Mouse (Mus musculus) limb, embryonic 14.5 days (tissue): Measurements from ENCODE around the gene Gm3435. TPM values are rescaled to one million over a fixed set of nuclear protein-coding genes. Genes with fewer than 3 reads are reported as not detected.
"Not testable (repeated sequence)": the region's sequence is repeated elsewhere in the genome, so short reads cannot be mapped to it uniquely, and the experiment has no call there.

Source experiments
- ATAC-seq: fragments of 200-750 bp; cut with Nextera tagmentation; 2 replicates; pipeline ENCODE4 v1.8.0; 2017; ENCODE audit warnings: low read depth, moderate number of reproducible peaks, moderate TSS enrichment; ENCODE audit not compliant: low FRiP score
- DNase-seq: peaks from one replicate; pipeline ENCODE4 v3.0.0-alpha.2; 2015; ENCODE audit warnings: low spot score
- H3K27ac ChIP-seq: fragments of 300-500 bp; sonication (generic); replicated peaks from 2 replicates; pipeline ENCODE4 v1.5.1; 2014; ENCODE audit warnings: low read depth, mild to moderate bottlenecking, low read length, moderate library complexity, mixed read lengths
- H3K27me3 ChIP-seq: fragments of 300-500 bp; sonication (generic); 2 replicates; pipeline ENCODE4 v1.6.1; 2014; ENCODE audit warnings: low read length, mixed read lengths; ENCODE audit not compliant: control insufficient read depth, insufficient read depth
- H3K36me3 ChIP-seq: fragments of 300-500 bp; sonication (generic); 2 replicates; pipeline ENCODE4 v1.6.1; 2014; ENCODE audit warnings: mild to moderate bottlenecking, low read length, moderate library complexity, mixed read lengths; ENCODE audit not compliant: control insufficient read depth, insufficient read depth
- H3K4me1 ChIP-seq: fragments of 300-500 bp; sonication (generic); 2 replicates; pipeline ENCODE4 v1.6.1; 2014; ENCODE audit warnings: antibody characterized with exemption, low read length, mixed read lengths; ENCODE audit not compliant: control insufficient read depth, insufficient read depth
- H3K4me2 ChIP-seq: fragments of 300-500 bp; sonication (generic); replicated peaks from 2 replicates; pipeline ENCODE4 v1.6.1; 2014; ENCODE audit warnings: low read depth, mild to moderate bottlenecking, low read length, moderate library complexity; ENCODE audit not compliant: severe bottlenecking
- H3K4me3 ChIP-seq: fragments of 300-500 bp; sonication (generic); replicated peaks from 2 replicates; pipeline ENCODE4 v1.5.1; 2014; ENCODE audit warnings: low read length
- H3K9ac ChIP-seq: fragments of 300-500 bp; sonication (generic); 2 replicates; pipeline ENCODE4 v1.6.1; 2014; ENCODE audit warnings: mild to moderate bottlenecking, low read depth, low read length, moderate library complexity; ENCODE audit not compliant: severe bottlenecking
- H3K9me3 ChIP-seq: fragments of 300-500 bp; sonication (generic); 2 replicates; pipeline ENCODE4 v1.6.1; 2016; ENCODE audit warnings: low read length; ENCODE audit not compliant: control insufficient read depth
- WGBS: fragments of 180-500 bp; shearing (Covaris S2); extraction: QIAGEN DNeasy Blood & Tissue Kit; methylation state at CpG from one replicate; pipeline ENCODE4 v1.1.7; 2014; 5-methylcytosine and 5-hydroxymethylcytosine counted together
- polyA plus RNA-seq, 2 experiments: library from polyadenylated mRNA; depleted of rRNA in 1 of 2; stranded (reverse) in 1 of 2; unstranded in 1 of 2; fragments of >200 nt; fragmentation: Nextera tagmentation in 1 of 2; extraction: Ambion mirVana in 1 of 2; gene quantifications; 2 replicates each; pipeline versions ENCODE4 v1.2.1 to v1.2.3; 2012 to 2014

Gene Gm3435
- polyA plus RNA-seq, 2 experiments: 4.6 to 5.3 TPM

DNA sequence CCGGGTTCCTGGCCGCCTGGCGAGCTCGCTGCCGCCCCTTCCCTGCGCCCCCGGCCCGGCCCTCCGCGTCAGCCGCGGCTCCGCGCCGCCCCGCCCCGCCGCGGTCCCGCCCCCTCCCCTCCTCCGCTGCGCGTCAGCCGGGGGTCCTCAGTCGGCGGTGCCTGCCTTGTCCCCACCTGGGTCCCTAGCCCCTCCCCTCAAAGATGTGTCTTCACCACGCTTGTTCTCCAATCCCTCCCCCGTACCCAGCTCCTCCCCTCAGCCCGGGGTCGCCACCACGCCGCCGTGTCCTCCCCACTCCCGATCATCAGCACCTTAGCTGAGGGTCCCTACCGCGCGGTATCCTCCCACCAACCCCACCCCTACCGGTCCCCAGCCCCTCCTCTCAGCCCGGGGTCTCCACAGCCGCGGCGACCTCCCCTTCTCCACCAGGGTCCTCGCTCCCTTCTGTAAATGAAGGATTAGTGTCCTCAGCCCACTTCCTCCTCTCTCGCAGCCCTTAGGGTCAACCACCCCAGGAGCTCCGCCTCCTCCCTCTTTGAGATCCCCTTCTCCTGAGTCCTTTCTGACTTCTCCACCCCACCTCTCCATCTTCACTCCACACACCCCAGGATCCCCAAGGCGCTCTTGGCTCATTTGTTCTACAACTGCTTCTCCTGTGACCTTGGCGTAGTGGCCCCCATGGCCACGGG lies 14.7 kb downstream of the Gm3435 start:
- not testable (repeated sequence) for H3K9me3 ChIP-seq, H3K4me3 ChIP-seq, H3K4me1 ChIP-seq, H3K27ac ChIP-seq, H3K4me2 ChIP-seq, DNase-seq, H3K27me3 ChIP-seq, H3K9ac ChIP-seq, H3K36me3 ChIP-seq
- WGBS: no CpG with 5 or more reads among the region's 48 CpGs
- ATAC-seq: peak; percentile 93

GRCm38 (mm10) chr17:15025513-15025912 lies 15.5 kb downstream of the Gm3435 start:
- H3K36me3 ChIP-seq, H3K4me1 ChIP-seq, ATAC-seq, H3K9me3 ChIP-seq, H3K27me3 ChIP-seq, DNase-seq, H3K4me2 ChIP-seq, H3K4me3 ChIP-seq, H3K27ac ChIP-seq, H3K9ac ChIP-seq: not testable (repeated sequence)
- WGBS: no CpG with 5 or more reads among the region's 6 CpGs

DNA sequence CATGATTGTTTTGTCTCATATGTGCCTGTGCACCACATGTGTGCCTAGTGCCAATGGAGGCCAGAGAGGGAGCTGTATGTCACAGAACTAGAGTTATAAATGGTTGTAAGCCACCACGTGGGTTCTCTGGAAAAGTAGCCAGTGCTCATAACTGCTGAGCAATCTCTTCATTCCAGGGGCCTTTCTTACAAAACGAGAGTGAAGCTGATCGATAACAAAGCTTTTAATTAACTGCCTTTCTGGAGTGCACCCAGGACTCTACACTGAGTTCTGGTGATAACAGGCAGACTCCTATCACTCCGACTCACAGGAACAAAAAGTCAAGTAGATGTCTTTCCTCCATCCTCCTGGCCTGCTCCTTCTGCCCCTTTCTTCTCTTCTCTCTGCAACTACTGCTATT lies 21.4 kb downstream of the Gm3435 start:
- H3K4me2 ChIP-seq, H3K4me3 ChIP-seq, H3K9ac ChIP-seq, ATAC-seq, H3K36me3 ChIP-seq, H3K9me3 ChIP-seq, H3K4me1 ChIP-seq, H3K27me3 ChIP-seq, DNase-seq, H3K27ac ChIP-seq: not testable (repeated sequence)
- no CpG with 5 or more reads among the region's 4 CpGs for WGBS

- ATAC-seq: not testable (repeated sequence)
Measured at GRCm38 (mm10) chr17:15040455-15040854, 30.5 kb downstream of the Gm3435 start.

GRCm38 (mm10) chr17:15041175-15041729 lies 31.3 kb downstream of the Gm3435 start, which contains the start of the genes Ermard, Tcte3 and Gm3448:
Gene Ermard (plus strand): TSS chr17:15041208.
Gene Tcte3 (minus strand): TSS chr17:15041488.
Gene Gm3448 (minus strand): TSS chr17:15041537.
- no CpG with 5 or more reads among the region's 56 CpGs for WGBS
- not testable (repeated sequence) for DNase-seq, H3K27me3 ChIP-seq, H3K36me3 ChIP-seq, H3K4me1 ChIP-seq, H3K27ac ChIP-seq, H3K4me3 ChIP-seq, H3K9ac ChIP-seq, H3K9me3 ChIP-seq, H3K4me2 ChIP-seq
- ATAC-seq: peak; percentile 97

More at GRCm38 (mm10) chr17:15040455-15040854, 30.5 kb downstream of the Gm3435 start:
- H3K4me2 ChIP-seq, H3K27me3 ChIP-seq, H3K9me3 ChIP-seq, H3K27ac ChIP-seq, H3K4me3 ChIP-seq, H3K9ac ChIP-seq, DNase-seq, H3K4me1 ChIP-seq, H3K36me3 ChIP-seq: not testable (repeated sequence)
- no CpG with 5 or more reads among the region's 3 CpGs for WGBS

- not testable (repeated sequence) for H3K4me1 ChIP-seq, H3K27ac ChIP-seq, H3K4me3 ChIP-seq, H3K36me3 ChIP-seq, H3K4me2 ChIP-seq, H3K9ac ChIP-seq, DNase-seq, H3K9me3 ChIP-seq, ATAC-seq, H3K27me3 ChIP-seq
- WGBS: no CpG with 5 or more reads among the region's 1 CpGs
Measured at GRCm38 (mm10) chr17:15050338-15050737, 40.4 kb downstream of the Gm3435 start.

- not testable (repeated sequence) for DNase-seq, H3K4me2 ChIP-seq, ATAC-seq, H3K27ac ChIP-seq, H3K4me3 ChIP-seq, H3K9me3 ChIP-seq, H3K36me3 ChIP-seq, H3K27me3 ChIP-seq, H3K9ac ChIP-seq, H3K4me1 ChIP-seq
- 67% methylated on average over 1 of the region's 1 CpGs for WGBS
Measured at GRCm38 (mm10) chr17:15052766-15053165, 42.8 kb downstream of the Gm3435 start.

- H3K36me3 ChIP-seq: peaks cover 12% of the 10 kb centered on the region
- H3K27me3 ChIP-seq, H3K4me2 ChIP-seq, H3K9ac ChIP-seq, DNase-seq, H3K27ac ChIP-seq, ATAC-seq, H3K4me3 ChIP-seq, H3K9me3 ChIP-seq, H3K4me1 ChIP-seq: not testable (repeated sequence)
- 88% methylated on average over 5 of the region's 8 CpGs for WGBS
Measured at GRCm38 (mm10) chr17:15053183-15053828, 43.3 kb downstream of the Gm3435 start.
